Mouse (Mus musculus) heart, adult 2 months (tissue): ENCODE data around the gene Susd6. TPM values are rescaled to one million over a fixed set of nuclear protein-coding genes. Genes with fewer than 3 reads are reported as not detected.
"Not testable (repeated sequence)": the region's sequence is repeated elsewhere in the genome, so short reads cannot be mapped to it uniquely, and the experiment has no call there.

ENCODE experiments used
- DNase-seq, 2 experiments: peaks; one replicate each; pipeline ENCODE4 v3.0.0; 2021
- H3K27ac ChIP-seq: fragments of 200-600 bp; 2 replicates; pipeline ENCODE4 v1.8.1; 2022
- H3K27me3 ChIP-seq: fragments of 200-500 bp; 2 replicates; pipeline ENCODE4 v1.6.1; 2012; ENCODE audit warnings: mild to moderate bottlenecking, low read length, inconsistent platforms, mixed read lengths; ENCODE audit not compliant: control insufficient read depth, insufficient read depth
- H3K36me3 ChIP-seq: fragments of 200-500 bp; 2 replicates; pipeline ENCODE4 v1.6.1; 2012; ENCODE audit warnings: low read length, inconsistent platforms; ENCODE audit not compliant: control insufficient read depth, insufficient read depth
- H3K4me1 ChIP-seq: fragments of 200-500 bp; 2 replicates; pipeline ENCODE4 v1.6.1; 2011; ENCODE audit warnings: low read length; ENCODE audit not compliant: control insufficient read depth, insufficient read depth
- H3K4me3 ChIP-seq: fragments of 200-600 bp; 2 replicates; pipeline ENCODE4 v1.8.1; 2022
- H3K79me2 ChIP-seq: fragments of 200-500 bp; replicated peaks from 2 replicates; pipeline ENCODE4 v1.6.1; 2012; ENCODE audit warnings: mild to moderate bottlenecking, inconsistent platforms, low read length, moderate library complexity, mixed read lengths; ENCODE audit not compliant: control insufficient read depth, insufficient read depth
- H3K9ac ChIP-seq: fragments of 200-500 bp; 2 replicates; pipeline ENCODE4 v1.6.1; 2012; ENCODE audit warnings: low read depth, mild to moderate bottlenecking, control low read depth, inconsistent platforms, low read length, mixed read lengths
- CTCF ChIP-seq: fragments of 200-600 bp; IDR thresholded peaks from 2 replicates; pipeline ENCODE4 v1.8.1; 2022; ENCODE audit warnings: antibody characterized with exemption, mild to moderate bottlenecking, moderate library complexity
- EP300 ChIP-seq: fragments of 200-500 bp; IDR thresholded peaks from 2 replicates; pipeline ENCODE4 v1.6.1; 2011; ENCODE audit warnings: low read depth, low read length, control low read depth; ENCODE audit not compliant: insufficient read depth
- POLR2A ChIP-seq: fragments of 200-500 bp; IDR thresholded peaks from 2 replicates; pipeline ENCODE4 v1.6.1; 2011; ENCODE audit warnings: mild to moderate bottlenecking, low read depth, low read length, control low read depth; ENCODE audit not compliant: insufficient read depth
- WGBS: fragments of 180-500 bp; shearing (Covaris S2); methylation state at CpG from one replicate; pipeline ENCODE4 v1.1.7; 2018; 5-methylcytosine and 5-hydroxymethylcytosine counted together
- intact Hi-C: fragments of 180-260 bp; cut with DNase I; formaldehyde crosslinking; loops from one replicate; pipeline ENCODE4 v1.15.1; 2025
- polyA plus RNA-seq: library from polyadenylated mRNA; depleted of rRNA; stranded (reverse); fragments of >200 nt; gene quantifications from 2 replicates; pipeline ENCODE4 v1.2.3, GENCODE M21; 2012
- total RNA-seq, 2 experiments: library from RNA; stranded (reverse); gene quantifications; 2 replicates each; pipeline ENCODE4 v1.2.3; 2021

Gene Susd6
- total and polyA plus RNA-seq, 3 experiments = 50.1 to 78.6 (median 67.4) TPM

DNA sequence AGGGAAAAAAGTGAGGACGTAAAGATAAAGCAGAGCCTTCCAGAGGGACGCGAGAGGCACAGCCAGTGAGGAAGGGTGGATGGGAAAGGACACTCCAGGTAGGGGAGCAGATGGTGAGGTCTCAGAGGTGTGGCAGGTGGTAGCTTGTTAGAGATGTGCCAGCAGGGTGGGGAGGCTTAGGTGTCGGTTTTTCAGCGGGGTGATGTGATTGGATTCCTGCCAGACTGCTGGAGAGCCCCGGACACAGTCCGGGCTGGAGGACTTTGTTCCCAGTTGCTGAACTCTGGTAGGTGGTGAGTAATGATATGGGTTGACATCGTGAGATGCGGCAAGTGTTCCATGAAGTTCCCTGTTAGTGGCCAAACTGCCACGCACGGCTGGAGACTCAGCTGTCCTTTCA is 2.7 kb upstream of the Susd6 start:
- peaks cover 1% of the 10 kb centered on the region; the same call in 1 of the 2 replicates for H3K79me2 ChIP-seq
- H3K27me3 ChIP-seq = no peaks in the 10 kb centered on the region
- no peak overlapping the region for H3K4me3 ChIP-seq
- no peak overlapping the region for H3K27ac ChIP-seq
- H3K36me3 ChIP-seq = peaks cover 3% of the 10 kb centered on the region
- TF ChIP-seq CTCF (no peak), EP300 (no peak), POLR2A (no peak)
- DNase-seq = no peak
- peaks cover 3% of the 10 kb centered on the region for H3K4me1 ChIP-seq
- no peak overlapping the region for H3K9ac ChIP-seq
- intact Hi-C loops = loop anchor here (5.0 kb wide), 1 partner anchor 155 kb away; no protein-coding TSS in a partner anchor
- 38% methylated on average over 11 of the region's 11 CpGs for WGBS

DNA sequence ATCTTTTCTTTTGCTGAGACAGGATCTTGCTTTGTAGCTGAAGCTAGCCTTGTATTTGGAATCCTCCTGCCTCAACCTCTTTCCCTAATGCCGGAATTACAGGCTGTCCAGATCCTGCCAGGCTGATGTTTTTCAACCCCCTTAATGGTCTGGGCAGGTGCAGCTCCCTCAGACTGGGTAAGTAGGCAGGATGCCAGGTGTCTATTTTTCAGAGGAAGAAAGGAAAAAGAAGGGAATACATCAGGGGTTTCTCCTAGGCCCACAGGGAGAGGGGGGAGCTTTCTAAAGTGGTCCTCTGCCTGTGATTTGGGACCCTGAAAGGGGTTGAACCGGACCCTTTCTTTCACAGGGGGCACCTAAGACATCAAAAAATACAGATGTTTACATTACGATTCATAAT is 2.1 kb upstream of the Susd6 start:
- WGBS = 83% methylated on average over 3 of the region's 3 CpGs
- Histone ChIP-seq H3K9ac (no peak overlapping the region), H3K4me3 (no peak overlapping the region), H3K4me1 (peaks cover 5% of the 10 kb centered on the region), H3K27ac (no peak overlapping the region), H3K27me3 (no peaks in the 10 kb centered on the region), H3K79me2 (peaks cover 1% of the 10 kb centered on the region; the same call in 1 of the 2 replicates), H3K36me3 (peaks cover 6% of the 10 kb centered on the region)
- DNase-seq = no peak
- TF ChIP-seq CTCF = no peak
- TF ChIP-seq EP300 = no peak
- TF ChIP-seq POLR2A = no peak
- intact Hi-C loops = loop anchor here (5.0 kb wide), 1 partner anchor 154 kb away; no protein-coding TSS in a partner anchor

DNA sequence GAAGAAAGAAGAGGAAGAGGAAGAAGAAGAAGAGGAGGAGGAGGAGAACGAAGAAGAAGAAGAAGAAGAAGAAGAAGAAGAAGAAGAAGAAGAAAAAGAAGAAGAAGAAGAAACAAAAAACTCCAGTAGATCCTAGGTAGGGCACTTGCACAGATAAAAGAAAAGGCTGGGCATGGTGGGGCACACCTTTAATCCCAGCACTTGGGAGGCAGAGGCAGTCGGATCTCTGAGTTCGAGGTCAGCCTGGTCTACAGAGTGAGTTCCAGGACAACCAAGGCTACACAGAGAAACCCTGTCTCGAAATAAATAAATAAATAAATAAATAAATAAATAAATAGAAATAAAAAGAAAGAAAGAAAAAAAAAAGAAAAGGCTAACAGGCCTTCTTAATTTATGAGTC is 1.0 kb upstream of the Susd6 start:
- WGBS = 80% methylated on average over 4 of the region's 4 CpGs

DNA sequence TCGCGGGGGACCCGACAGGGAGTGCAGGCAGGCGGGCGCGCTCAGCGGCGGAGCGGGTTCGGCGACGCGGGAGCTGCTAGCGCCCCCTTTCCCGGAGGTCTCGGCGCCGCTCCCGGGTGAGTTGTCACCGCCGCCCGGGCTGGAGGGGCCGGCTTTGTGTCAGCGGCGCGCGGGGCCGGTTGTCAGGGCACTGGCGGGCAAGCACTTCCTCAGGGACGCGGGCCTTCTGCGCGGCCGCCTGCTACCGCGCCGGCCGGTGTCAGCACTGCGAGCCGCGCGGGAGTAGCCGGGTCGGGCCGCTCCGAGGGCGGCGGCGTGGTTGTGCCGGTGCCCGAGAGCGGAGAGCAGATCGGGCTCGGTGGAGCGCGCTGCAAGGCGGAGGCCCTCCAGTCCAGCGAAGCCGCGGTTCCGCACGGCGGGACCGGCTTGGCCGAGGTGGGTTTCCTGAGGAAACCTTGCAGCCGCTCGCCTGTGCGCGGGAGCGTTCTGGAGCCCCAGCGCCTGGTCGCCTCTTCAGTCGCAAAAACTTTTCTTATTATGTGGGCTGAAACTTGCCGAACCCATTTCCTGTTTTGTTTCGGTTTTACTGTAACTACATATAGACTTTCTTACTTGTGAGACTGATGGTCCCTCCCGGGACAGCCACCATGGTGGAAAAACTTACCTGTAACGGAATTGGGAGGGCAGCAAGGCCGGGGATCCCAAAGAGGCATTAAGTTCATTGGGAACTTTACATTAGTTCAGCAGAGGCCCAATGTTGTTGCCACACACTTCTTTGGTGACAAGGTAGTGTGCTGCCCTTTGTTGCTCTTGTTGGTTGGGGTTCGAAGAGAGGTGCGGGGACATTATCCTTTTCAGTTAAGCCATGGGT is 625 bp downstream of the Susd6 start:
- under 1% methylated on average over 75 of the region's 80 CpGs for WGBS
- H3K27me3 ChIP-seq = no peaks in the 10 kb centered on the region

More for the DNA sequence above, 1.0 kb upstream of the Susd6 start:
- not testable (repeated sequence) for H3K79me2 ChIP-seq, H3K4me3 ChIP-seq, H3K27ac ChIP-seq, DNase-seq, H3K9ac ChIP-seq, H3K27me3 ChIP-seq, H3K4me1 ChIP-seq
- H3K36me3 ChIP-seq = peaks cover 17% of the 10 kb centered on the region
- intact Hi-C loops = loop anchor here (5.0 kb wide), 1 partner anchor 153 kb away; no protein-coding TSS in a partner anchor

DNA sequence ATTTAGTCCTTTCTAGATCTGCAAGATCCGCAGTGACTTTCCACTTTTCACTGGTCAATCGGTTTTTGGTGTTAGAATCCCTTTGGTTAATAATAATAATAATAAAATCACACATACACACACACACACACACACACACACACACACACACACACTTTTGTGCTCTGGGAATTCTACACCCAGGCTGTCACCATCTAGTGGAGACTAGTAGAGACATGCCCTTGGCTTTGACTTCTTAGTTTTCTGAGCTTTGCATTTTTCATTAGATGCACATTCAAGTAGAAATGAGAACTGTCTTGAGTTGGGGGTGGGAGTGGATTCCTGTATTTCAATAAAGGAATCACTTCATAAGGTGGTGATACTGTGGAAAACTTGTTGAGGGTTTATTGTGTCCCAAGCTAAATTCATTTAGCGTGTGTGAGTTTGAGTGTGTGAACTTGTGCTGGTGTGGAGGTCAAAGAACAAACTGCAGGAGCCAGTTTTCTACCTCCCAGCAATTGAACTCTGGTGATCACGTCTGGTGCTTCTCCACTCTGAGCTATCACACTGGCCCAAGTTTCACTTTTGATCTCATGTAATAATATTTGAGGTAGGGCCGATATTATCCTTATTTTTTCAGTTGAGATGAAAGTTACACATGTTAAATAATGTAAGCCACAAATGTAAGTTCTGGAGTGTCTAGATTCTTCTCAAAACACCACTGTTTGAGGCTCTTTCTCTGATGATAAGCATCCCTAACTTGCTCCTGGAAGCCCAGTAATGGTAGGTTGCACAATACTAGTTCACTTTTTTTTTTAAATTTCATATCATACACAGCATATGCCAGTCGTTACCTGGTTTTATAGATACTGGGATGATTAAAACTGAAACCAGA is 1.5 kb downstream of the Susd6 start:
- H3K4me1 ChIP-seq = peaks cover 17% of the 10 kb centered on the region
- peak overlapping the region; percentile 100 for H3K9ac ChIP-seq
- peaks cover 3% of the 10 kb centered on the region; the same call in 1 of the 2 replicates for H3K79me2 ChIP-seq
- H3K27me3 ChIP-seq = no peaks in the 10 kb centered on the region
- peak overlapping the region; percentile 98 for H3K27ac ChIP-seq
- peak overlapping the region; percentile 73 for H3K4me3 ChIP-seq
- TF ChIP-seq POLR2A = no peak
- TF ChIP-seq CTCF = peak; percentile 59
- no peak for TF ChIP-seq EP300
- peak in 1 of 2 experiments; percentile 27 for DNase-seq
- H3K36me3 ChIP-seq = peaks cover 30% of the 10 kb centered on the region
- intact Hi-C loops = loop anchor here (2.0 to 5.0 kb wide), 3 partner anchors 29 to 75 kb away; no protein-coding TSS in a partner anchor
- 10% methylated on average over 6 of the region's 6 CpGs for WGBS

More for the DNA sequence above, 625 bp downstream of the Susd6 start:
- H3K36me3 ChIP-seq = peaks cover 30% of the 10 kb centered on the region
- DNase-seq = no peak
- H3K4me1 ChIP-seq = peaks cover 17% of the 10 kb centered on the region
- TF ChIP-seq CTCF (no peak), POLR2A (no peak), EP300 (no peak)
- peaks cover 3% of the 10 kb centered on the region; the same call in 1 of the 2 replicates for H3K79me2 ChIP-seq
- H3K4me3 ChIP-seq = peak overlapping the region; percentile 73
- peak overlapping the region; percentile 98 for H3K27ac ChIP-seq
- intact Hi-C loops = loop anchor here (2.0 to 5.0 kb wide), 3 partner anchors 30 to 76 kb away; no protein-coding TSS in a partner anchor
- H3K9ac ChIP-seq = peak overlapping the region; percentile 100
